Mouse (Mus musculus): ENCODE data around the gene Kdf1.

Kdf1 gene

DNA sequence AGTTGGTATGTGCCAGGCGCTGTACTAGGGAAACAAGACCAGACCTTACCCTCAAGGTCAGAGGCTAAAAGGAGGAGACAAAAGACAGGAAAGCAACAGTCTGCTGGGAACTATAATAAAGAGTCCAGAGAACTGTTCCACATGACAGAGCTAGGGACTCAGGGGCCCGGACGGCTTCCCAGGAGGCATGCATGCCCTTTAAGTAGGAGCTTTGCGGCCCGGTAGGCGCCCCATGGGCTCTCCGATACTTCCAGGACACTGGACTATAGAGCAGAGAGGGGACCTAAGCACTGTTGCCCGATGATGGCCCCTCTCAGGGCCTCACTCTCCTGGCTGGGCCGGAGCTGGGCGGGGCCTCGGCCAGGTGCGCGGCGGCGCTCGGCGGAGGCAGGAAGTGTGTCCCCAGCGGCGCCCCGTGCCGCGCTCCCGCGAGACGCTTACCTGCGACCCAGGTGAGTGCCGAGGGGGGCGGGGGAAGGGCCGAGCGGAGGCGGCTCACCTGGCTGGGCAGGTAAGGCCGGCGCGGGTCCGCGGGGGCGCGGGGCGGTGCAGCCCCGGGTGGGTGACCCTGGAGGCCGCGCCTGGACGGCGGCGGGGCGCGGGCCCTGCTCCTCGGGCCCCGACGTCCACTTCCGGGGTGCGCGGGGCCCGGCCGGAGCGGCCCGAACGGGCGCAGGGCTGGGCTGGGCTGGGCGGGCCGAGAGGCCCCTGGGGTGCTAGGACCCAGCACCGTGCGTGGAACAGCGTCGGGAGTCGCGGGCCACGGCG, at the start of gene Kdf1:
Gene Kdf1 (plus strand): TSS at position 363 of the 768 bp plus-strand sequence.
- DNase-seq (ENCODE audit: low read depth): no peak

GRCm38 (mm10) chr4:133469122-133469521, 49.6 kb upstream of the Kdf1 start:
- DNase-seq (ENCODE audit: low read depth): no peak

DNA sequence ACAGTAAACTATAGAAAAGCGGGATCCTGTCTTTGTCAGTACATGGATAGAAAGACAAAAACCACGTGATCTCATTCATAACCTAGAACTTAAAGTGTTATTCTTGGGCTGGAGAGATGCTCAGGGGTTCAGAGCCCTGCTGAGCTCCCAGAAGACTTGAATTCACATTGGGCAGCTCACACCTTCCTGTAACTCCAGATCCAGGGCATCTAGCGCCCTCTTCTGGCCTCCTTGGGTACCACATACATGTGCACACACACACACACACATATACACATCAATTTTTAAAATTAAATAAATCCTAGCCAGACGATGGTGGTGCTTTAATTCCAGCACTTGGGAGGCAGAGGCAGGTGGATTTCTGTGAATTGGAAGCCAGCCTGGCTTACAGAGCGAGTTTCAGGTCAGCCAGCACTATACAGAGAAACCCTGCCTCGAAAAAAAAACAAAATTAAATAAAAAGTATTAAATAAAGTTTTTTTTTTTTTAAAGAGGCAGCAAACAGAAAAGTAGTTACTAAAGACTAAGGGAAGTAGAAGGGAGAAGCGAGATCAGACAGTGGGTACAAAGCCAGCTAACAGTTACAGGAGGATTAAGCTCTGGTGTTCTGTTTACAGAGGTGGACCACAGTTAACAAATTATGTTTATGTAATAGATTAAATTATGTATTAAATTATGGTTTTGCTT, 47.5 kb upstream of the Kdf1 start:
- DNase-seq (ENCODE audit: low read depth): no peak

DNA sequence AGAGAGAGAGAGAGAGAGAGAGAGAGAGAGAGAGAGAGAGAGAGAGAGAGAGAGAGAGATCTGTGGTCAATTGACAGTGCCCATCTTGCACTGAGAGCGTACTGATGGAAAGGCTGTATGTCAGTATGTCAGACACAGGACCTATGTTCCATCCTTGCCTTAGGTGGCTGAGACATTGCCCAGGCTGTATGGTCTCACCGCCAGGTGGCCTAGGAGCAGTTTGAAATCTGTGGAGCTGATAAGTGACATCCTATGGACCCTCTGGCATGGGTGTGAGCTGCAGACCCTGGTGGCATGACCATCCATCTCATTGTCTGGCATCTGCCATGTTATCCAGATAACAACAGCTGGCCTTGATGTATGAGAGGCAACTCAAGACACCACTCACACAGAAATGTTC, 44.9 kb upstream of the Kdf1 start:
- no peak for DNase-seq (ENCODE audit: low read depth)

GRCm38 (mm10) chr4:133479458-133480184, 39.1 kb upstream of the Kdf1 start, which contains the start of gene Tent5b:
Gene Tent5b (plus strand): TSS chr4:133480132.
- peak; percentile 92 for DNase-seq (ENCODE audit: low read depth)

DNA sequence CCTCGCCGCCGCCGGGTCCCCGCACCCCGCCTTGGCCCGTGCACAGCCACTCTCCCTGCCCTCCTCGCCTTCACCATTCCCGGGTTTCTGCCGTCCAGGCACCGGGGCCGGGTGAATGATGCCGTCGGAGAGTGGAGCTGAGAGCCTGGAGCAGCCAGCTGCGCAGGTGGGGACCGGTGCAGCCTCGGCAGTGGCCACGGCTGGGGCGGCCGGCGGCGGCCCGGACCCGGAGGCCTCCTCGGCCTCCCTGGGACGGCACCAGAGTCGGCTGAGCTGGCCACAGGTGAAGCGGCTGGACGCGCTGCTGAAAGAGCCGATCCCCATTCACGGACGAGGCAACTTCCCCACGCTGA, 38.6 kb upstream of the Kdf1 start:
- no peak for DNase-seq (ENCODE audit: low read depth)

DNA sequence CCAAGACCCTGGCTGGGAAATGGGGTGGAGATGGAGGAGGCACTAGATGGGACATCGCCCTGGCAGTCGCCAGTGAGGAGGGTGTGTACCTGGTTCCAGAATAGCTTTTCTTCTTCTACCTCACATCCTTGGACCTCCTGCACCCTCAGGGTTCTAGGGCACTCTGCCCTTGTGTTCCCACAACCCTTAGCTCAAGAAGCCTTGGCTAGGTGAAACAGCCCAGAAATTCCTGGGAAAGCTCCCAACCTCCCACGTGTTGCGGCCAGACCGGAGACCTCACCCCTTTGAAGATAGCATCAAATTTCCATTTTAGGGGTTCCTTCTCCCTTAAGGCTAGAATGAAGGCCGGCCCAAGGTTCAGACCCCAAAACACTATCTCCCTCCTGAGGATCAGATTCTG, 38.0 kb upstream of the Kdf1 start:
- DNase-seq (ENCODE audit: low read depth): no peak

GRCm38 (mm10) chr4:133481488-133481887, 37.3 kb upstream of the Kdf1 start:
- no peak for DNase-seq (ENCODE audit: low read depth)

DNA sequence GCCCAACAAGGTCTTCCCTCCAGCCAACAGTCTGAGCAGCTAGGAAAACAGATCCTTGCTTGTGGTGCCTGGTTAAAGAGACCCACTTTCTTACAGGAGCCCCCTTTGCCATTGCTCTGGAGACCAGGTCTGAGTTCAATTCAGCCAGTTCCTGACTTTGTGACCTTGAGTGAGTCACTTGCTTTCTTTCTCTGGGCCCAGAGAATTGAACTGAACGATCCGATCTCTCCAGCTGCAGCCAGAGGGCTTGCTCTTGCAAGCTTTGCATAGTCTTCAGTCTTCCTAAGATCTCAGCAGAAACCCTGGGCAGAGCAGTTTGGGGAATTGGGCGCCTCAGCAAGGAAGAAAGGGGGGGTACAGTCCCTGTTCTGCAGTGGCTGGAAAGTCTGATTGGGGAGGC, 36.3 kb upstream of the Kdf1 start:
- DNase-seq (ENCODE audit: low read depth): no peak

DNA sequence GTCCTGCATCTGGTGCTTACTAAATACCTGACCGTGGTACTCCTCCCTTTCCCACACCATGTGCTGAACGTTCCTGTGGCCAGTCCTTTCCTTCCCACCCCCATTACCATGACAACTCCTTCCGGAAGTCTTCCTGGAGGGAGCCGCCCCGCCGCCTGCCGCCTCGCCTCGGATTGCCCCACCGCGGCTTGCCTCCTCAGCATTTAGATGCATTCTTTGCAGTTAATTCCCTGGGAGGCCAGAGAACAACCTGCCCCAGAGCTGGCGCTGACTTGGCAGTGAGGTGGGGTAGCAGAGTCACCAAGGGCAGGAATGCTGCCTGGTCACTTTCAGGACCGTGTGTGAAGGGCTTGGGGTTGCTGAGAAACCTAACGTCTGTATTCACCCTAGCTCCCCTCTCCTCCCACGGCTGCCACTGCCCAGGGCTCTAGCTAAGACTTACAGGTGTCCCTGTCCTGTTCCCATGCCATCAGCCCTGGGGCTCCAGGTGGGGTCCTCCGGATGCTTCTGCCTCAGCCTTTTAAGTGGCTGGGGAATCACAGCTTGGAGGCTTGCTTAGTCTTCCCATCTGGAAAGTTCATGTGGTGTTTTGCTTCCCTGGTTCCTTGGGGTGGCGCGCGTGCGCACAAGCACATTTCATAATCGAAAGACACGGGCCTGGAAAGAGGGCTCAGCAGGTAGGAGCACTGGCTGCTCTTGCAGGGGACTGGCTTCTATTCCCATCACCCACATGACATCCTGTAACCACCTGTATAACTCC, 34.3 kb upstream of the Kdf1 start:
- no peak for DNase-seq (ENCODE audit: low read depth)

DNA sequence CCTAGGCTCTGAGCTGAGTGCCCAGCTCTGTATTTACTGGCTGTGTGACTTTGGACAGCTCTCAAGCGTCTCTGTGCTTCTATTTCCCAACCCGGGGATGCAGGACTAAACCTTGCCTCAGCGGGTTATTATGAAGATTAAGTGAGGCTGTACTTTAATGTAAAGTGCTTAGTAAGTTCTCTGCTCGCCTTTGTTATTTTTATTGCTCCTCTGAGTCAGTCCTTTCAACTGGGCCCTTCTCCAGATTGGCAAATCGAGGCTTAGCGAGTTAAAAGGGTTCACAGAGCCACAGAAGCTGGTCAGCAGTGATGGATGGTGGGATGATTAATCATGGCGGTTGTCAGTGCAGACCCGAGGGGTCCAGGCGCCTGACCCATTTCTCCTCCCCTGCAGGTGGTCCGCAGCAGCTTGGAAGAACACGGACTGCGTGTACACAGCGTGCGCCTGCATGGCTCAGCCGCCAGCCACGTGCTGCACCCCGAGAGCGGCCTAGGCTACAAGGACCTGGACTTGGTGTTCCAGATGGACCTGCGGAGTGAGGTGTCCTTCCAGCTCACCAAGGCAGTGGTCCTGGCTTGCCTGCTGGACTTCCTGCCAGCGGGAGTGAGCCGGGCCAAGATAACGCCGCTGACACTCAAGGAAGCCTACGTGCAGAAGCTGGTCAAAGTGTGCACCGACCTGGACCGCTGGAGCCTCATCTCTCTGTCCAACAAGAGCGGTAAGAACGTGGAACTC, 32.9 kb upstream of the Kdf1 start:
- DNase-seq (ENCODE audit: low read depth): no peak

GRCm38 (mm10) chr4:133486673-133487357, 31.9 kb upstream of the Kdf1 start:
- no peak for DNase-seq (ENCODE audit: low read depth)

DNA sequence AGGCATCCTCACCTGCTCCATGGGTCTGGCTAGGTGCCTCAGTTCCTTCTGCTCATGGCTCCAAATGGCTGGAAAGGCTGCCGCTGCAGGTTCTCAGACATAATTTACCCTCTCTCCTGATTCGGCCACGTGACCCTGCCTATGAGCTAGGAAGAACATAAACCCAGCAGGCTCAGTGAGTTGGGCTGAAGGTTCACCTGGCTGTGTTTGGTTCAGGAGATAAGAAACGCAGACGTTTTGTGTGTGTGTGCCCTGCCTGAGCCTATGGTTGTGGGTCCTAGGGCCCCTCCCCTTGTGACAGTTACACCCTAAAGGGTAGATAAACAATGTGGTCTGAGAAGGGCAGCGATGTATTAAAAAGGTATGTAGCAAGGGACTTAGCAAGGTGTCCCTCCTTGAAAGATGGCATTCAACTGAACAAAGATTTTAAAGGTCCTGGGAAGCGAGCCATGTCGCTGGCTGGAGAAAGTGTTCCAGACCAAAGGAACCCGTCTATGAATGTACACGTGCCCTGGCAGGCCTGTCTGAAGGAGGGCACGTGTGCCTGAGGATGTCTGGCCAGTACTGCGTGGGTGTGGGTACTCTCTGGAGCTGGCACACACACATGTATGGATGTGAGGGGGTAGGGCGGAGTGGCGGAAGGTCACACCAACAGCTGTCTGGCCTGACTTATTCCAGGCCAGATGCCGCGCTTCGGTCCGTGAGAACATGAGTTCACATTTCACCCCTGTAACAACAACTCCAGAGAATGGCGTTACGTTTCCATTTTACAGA, 30.0 kb upstream of the Kdf1 start:
- no peak for DNase-seq (ENCODE audit: low read depth)

DNA sequence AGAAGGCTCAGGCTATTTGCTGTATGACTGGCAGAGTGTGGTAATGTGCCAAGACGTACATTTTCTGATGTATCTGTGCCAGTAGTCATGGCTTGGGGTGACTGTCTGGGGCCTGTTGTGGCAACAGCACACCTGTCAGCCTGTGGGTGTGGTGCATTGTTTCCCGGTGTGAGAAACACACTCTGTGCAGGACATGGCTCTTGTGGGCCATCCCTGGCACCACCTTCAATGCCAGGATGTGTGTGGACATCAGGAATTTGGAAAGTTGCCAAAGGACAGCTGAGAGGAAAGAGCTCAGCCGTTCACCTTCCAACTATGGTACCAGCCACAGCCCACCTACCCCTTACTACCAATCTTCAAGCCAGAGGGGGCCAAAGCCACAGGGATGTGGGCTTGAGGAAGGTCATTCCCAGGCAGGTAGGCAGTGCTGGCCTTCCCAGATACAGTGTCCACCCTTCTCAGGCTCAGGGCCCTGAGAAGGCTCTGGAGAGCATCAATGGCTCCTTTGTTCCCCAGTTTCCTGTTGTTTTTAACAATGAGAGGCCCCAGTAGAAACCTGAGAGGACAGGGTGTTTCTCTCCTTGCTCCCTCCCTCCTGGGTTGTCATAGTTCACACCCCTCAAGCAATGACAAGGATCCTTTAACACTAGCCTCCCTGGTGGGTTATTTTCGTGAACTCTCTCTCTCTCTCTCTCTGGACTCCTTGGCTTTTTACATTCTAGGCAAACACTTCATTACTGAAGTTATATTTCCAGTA, 29.1 kb upstream of the Kdf1 start:
- no peak for DNase-seq (ENCODE audit: low read depth)

GRCm38 (mm10) chr4:133491800-133492199, 27.0 kb upstream of the Kdf1 start:
- DNase-seq (ENCODE audit: low read depth): no peak

DNA sequence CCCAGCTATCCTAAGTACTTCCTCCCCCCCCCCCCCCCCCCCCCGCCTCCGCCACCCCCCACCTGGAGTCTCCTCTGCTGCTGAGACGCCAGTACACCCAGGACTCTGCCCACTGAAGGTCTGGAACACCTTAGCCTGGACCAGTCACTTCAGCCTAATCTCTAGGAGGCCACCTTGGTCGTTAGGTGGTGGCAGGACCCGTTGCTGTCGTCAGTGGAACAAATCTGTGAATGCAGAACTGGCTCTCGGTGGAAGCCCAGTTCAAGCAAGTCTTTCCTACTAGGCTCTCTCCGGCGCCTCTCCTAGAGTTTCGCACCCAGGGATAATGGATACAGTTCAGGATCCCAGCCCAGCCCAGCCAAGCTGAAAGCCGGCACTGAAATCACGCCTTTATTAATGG, 24.9 kb upstream of the Kdf1 start:
- no peak for DNase-seq (ENCODE audit: low read depth)

- peak; percentile 94 for DNase-seq (ENCODE audit: low read depth)
Measured at GRCm38 (mm10) chr4:133494432-133494831, 24.3 kb upstream of the Kdf1 start.

- no peak for DNase-seq (ENCODE audit: low read depth)
Measured at GRCm38 (mm10) chr4:133494867-133495266, 23.9 kb upstream of the Kdf1 start.

DNA sequence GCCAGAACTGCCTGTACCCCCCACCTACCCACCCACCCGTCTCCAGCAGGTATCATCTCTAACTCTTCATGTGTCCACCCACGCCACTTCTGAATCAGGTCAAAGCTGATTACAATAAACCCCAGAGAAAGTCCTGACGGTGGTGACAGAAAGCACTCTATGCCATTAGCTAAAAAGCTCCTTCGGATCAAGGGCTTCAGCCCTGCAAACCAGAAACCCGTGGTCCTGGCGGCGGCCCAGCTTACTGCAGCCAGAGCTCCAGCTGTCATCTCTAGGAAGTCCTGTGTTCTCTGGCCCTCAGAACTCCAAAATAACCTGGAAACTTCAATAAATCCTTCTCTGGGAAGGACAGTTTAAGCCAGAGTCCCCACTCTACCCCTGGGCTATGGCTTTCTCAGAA, 23.1 kb upstream of the Kdf1 start:
- no peak for DNase-seq (ENCODE audit: low read depth)
